Mouse (Mus musculus): ENCODE measurements around the gene Sesn3.
A peak's percentile ranks its signal among the peaks of the same experiment; 100 is the strongest.
"Not testable (repeated sequence)": the region's sequence is repeated elsewhere in the genome, so short reads cannot be mapped to it uniquely, and the experiment has no call there.

Sesn3 gene

DNA sequence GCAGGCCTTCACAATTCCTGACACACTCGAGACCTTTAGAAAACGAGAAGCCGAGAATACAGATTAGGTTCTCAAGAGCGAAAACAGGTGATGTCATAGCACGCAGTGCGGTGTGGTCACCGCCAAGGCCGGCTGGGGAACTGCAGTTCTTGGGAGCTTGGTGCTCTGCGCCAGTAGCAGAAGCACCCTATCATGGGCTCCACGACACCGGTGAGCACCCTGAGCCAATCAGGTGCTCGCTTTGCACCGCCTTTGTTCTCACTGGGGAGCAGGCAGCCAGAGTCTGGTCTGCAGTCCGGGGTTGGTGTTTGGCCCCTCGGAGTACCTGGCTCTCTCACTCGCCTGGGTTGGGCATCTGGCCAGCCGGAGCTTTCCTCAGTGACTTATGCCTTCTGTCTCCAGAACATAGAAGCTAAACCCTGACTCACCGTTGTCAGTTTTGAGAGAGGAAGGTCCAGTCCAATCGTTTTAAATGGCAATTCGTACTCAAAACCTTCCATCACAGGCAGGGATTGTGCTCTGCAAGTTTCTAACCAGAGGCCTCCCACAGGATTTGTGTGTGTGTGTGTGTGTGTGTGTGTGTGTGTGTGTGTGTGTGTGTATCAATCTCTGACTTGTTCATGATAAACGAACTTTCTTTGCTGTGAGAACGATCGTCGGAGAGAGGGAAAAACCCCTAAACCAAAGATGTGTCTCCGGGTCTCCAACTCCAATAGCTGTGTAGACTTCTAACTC is at the start of gene Sesn3:
Sesn3 (plus strand) TSS at position 82 of the 735 bp plus-strand sequence.
- peak; percentile 72 for DNase-seq (ENCODE audit: low spot score)

DNA sequence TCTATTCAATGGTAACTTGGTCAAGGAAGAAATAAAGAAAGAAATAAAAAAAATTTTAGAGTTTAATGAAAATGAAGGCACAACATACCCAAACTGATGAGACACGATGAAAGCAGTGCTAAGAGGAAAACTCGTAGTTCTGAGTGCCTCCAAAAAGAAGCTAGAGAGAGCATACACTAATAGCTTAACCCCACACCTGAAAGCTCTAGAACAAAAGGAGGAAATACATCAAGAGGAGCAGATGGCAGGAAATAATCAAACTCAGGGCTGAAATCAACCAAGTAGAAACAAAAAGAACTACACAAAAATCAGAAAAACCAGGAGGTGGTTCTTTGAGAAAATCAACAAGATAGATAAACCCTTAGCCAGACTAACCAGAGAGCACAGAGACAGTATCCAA is 47.8 kb upstream of the Sesn3 start:
- DNase-seq (ENCODE audit: low spot score): not testable (repeated sequence)

DNA sequence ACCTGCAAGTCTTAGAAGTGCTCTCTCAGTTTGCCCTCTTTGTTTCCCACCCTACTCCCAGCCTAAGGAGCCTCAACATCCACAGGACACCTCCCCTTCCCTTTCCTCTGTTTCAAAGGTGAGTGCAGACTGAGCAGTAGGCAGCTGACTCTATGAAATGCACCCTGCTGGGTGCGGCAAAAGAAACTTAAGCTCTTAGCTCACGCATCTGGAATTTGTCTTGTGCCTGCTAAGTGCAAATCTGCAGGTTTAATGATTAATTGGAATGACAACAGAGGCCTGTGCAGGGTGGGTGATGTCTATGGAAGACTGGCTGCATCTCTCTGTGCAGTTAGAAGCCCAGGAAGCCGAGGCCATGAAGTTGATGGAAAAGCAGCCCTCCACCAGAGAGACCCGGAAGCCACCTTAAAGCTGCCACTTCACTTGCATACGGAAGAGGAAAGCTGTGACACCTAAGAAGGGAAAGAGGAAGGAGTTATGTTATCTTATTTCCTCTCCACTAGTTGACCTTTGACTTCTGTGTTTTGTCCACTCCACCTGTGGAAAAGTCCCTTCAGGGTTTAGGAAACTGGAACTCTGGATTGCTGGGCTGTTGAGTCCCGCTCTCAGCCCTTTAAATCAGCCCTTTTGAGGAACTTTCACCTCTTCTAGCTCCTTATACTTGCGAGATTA is 41.0 kb upstream of the Sesn3 start:
- DNase-seq (ENCODE audit: low spot score): no peak

DNA sequence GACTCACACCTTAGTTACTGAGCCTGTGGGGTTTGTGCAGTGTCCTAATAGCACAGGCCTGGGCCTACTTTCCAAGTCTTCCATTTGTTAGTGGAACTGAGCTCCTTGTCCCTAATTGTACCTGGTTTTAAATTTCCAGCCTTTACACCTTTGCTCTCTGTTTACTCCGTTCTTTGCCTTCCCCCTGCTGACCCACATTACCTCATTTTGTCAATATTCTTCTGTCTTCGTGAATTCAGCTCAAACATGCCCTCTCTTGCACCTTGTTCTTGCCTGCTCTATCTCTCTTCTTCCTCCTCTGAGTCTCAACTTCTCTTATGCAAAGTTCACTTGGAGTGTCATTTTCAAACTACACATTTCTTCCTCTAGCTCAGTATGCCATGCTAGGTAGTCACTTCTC is 39.6 kb upstream of the Sesn3 start:
- no peak for DNase-seq (ENCODE audit: low spot score)

DNA sequence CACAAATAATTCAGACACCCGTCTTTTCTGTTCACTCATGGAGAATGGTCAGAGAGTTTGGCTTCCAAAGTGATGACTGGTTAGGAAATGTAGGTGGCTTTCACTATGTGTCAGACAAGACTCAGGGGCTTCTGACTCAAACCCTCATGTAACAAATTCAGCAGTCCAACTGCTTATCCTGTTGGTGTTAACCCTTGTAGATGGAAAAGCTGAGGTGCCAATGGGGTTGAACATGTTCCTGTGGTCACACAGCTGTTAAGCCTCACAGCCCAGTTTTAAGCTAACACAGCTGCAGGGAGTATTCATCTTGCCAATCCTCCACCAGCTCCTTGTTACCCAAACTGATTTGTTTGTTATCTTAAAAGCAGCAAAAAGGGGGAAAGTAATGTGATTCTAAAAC is 33.9 kb upstream of the Sesn3 start:
- DNase-seq (ENCODE audit: low spot score): not testable (repeated sequence)

DNA sequence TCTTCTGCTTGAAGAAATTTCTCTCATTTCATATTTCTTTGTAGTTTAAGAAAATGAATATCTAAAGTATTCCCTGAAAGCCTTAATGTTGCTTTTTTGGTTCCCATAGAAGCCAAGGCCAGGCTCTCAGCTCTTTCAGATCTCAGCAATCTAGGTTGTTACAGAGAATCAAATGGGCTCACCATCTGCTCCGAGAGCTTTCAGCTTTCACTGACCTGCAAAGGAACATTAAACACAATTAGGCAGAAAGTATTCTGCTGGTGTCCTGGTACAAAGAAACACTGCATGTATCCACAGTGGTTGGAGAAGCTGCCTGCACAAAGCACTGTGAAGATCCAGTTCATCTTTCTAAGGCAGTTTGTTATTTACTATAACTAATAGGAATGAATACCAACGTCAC is 32.6 kb upstream of the Sesn3 start:
- no peak for DNase-seq (ENCODE audit: low spot score)

DNA sequence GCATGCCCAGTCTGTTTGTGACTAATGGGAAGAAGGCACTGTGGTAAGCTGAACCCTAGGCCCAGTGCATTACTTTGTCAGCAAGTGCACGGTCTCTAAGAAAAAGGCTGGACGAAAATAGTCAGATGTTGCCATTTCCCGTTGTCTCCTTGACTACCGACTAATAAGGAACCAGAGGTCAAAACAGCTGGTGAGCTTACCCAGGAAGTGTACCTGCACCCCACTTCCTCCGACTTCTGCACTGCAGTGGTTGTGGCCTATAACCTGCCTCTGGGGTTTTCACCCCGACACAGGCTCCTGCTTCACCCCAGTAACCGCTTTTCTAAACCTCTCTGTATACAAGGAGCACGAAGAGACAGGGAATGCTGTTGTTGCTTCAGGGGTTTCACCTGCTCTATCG is 30.3 kb upstream of the Sesn3 start:
- DNase-seq (ENCODE audit: low spot score): no peak

DNA sequence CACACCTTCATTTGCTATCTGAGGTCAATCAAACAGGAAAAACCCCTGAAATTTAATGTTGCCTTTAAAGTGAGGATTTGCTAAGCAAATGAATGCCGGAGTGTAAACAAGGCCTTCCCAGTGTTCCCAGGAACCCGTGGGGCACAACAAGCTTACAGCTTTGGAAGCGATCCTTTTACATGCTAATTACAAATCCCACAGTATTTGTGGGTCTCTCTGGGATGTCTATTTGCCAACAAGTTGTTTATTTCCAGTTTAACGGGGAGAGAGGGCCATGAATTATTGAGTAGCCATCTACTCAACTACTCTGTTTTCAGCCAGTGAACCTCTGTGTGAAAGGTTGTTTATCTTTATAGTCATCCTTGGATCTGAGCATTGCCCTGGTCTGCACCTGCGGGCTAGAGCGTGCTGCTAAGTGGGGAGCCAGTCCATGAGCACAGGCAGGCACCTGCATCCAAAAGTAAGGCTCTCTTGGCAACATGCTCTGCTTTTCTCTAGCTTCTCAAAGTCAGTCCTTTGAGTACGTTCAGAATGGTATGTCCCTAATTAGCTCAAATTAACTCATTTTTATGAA is 29.8 kb upstream of the Sesn3 start:
- no peak for DNase-seq (ENCODE audit: low spot score)

DNA sequence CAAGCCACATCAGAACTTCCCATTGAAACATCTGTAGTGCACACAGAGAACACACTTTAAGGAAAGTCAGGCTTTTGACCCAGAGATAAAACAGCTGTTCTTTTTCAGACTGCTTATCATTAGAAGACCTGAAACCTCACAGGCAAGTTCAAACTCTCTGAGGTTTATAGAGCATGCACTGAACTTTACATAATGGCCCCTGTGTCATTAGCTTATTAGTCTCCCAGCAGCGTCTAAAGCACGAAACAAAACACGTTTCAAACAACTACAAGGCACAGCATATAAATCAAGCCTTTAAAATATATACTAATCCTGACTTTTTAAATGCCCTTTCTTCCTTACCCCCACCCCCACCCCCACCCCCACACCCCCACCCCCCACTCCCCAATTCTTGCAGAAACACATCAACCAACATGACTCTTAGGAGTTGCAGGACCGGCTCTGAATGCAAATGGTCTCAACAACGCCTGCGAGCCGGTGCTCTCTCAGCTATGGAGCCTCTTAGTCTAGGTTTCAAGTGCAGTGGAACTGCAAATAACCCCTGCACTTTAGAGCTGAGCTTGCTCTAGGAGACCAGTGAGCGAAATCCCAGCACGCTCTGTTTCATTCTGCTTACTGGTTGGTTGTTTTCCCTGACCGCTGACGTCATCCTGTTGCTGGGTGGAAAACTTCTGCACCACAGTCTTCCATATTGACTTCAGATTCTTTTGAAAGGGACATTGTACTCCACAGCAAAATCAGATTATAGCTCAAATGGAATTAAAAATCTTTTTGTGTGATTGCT is 28.7 kb upstream of the Sesn3 start:
- no peak for DNase-seq (ENCODE audit: low spot score)

DNA sequence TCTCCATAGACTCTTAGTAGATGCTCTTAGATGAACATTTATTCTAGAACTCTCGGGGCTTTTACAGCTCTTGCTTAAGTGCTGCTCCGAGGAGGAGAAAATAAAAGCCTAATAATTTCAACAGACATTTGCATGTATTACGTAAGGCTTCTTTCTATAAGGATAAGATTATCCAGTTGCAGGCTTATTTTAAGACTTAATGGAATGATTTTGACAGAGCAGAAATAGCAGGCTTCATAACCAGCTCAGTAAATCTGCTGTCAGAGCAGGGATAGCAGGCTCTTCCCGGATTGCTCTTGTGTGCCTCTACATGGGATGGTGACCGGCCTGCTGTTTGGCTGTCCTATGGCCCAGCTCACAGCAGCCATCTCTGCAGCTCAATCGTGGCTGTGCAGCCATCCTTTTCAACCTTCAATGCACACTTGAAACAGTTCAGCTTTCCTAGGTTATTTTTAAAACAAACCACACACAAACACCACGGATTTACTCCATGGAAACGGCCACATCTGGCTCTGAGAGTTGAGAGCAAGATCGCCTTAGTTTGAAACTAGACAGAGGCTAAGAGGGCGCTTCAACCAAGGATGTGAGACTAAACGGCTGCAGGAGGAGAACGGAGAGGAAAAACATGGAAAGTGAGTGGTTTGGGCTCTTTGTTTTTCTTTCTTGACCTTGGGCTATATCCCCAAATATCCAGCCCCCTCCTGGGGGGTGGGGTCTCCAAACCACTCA is 27.2 kb upstream of the Sesn3 start:
- no peak for DNase-seq (ENCODE audit: low spot score)

DNA sequence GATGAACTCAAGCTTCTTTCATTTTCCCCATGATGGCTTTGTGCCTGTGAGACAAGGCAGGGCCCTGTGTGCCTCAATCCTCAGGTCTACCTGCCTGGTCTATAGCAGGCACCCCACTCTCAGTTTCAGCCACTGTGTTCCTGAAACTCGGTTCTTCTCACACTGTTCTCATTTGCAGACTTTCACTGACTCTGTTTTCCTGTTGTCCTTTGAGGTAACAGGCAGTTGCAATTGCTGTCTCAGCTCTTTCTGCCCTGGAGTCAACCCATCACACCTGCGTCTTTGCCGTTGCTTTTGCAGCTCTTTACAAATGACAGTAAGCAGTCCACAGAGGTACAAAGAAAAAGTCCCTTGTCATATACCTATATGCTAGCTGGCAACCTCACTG is 26.7 kb upstream of the Sesn3 start:
- no peak for DNase-seq (ENCODE audit: low spot score)

DNA sequence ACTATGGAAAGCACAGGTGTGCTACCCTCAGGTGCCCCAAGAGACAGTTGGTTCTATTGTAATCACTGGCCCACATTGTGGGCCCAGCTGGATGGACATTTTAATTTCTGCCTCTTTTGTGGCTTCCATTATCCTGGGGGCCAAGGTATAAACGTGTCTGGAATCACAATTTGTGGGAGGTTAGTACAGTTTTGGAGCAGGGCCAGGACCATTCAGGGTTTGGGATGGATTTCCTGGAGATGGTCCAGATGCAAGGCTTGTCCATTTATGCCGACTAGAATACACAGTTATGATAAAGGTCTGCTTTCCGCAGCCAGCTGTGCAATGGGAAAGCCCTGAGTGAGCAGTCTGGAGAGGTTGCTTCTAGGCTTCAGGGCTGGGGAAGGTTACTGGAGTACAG is 13.7 kb upstream of the Sesn3 start:
- DNase-seq (ENCODE audit: low spot score): no peak

DNA sequence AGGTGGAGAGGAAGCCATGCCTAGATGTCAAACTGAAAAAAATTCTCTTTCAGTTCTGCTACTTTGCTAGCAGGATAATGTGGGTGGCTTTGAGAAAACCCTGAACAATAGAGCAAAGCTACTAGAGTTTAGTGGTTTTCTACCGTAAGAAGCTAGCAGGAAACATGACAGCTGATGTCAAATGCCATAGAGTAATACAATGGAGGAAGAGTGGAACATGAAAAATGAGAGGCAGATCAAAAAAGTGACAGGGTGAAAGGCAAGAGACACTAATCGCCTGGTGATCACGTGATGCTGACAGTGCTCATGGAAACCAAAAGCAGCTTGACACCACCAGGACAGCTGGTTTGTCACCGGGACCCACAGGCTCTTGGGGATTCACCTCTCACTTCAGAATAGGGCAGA is 12.3 kb upstream of the Sesn3 start:
- DNase-seq (ENCODE audit: low spot score): no peak

DNA sequence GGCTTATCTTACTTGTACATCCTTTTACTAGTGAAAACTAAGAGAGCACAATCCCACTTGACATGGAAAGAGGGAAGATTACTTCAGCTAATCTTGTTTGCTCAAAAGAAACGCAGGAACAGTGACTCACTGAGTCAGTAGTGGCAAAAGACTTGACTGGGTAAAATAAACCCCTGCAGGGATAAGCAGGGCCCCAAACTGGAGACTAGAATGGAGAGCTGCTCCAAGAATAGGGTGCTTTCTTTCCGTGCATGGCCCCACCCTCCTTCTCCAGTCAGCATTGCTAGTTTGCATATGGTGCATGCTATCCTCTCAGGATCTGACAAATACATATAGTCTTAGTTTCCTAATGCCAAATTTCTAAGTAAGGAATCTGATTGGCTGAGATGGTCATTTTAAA is 8.4 kb upstream of the Sesn3 start:
- no peak for DNase-seq (ENCODE audit: low spot score)

DNA sequence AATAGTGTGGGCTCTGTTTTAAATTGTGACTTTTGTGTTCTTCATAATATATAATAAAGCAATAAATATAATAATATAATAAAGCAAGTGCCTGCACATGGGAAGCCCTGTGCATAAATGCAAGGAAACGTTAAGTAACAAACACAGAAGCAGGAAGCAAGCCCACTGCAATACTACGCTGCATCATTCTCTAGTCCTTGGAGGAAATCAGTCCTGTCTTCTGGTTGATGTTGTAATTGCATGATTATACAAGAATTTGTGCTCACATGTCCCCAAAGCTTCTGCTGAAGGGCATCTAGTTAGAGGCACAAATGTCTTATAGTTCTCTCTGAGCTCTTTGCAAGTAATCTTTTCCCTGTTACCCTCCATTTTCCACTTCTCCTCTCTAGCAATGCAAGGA is 6.3 kb upstream of the Sesn3 start:
- DNase-seq (ENCODE audit: low spot score): no peak

DNA sequence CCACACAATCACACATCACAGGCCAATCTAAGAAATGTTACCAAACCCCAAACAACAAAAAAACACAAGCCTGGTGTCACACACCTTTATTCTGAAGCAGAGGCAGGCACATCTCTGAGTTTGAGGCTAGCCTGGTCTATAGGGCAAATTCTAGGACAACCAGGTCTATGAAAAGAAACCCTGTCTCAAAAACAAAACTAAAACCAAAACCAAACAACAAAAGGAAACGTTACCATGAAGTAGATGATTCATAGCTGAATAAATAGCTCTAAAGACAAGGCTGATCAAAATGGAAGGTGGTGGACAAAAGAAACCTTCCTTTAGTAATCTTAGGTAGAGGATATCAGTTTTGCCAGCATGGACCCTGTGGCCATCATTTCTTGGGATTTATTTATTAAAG is 1.9 kb upstream of the Sesn3 start:
- no peak for DNase-seq (ENCODE audit: low spot score)

DNA sequence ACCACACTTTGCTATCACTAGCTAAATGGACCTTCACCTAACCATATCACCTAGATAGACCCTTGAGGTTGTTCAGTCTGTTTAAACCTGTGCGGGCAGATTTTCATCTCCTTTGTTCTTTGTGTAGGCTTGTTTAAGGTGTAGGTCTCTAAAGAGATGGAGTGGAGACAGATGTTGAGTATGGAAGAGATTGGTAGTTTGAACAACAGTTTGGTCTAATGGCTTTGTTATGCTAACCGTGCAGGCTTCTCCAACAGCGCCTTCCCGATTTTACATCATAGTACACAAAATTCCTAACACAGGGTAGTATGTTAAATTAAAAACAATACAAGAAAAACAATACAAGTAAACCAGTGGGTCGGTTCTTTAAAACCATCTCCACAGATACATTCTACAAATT is 281 bp upstream of the Sesn3 start:
- no peak for DNase-seq (ENCODE audit: low spot score)

DNA sequence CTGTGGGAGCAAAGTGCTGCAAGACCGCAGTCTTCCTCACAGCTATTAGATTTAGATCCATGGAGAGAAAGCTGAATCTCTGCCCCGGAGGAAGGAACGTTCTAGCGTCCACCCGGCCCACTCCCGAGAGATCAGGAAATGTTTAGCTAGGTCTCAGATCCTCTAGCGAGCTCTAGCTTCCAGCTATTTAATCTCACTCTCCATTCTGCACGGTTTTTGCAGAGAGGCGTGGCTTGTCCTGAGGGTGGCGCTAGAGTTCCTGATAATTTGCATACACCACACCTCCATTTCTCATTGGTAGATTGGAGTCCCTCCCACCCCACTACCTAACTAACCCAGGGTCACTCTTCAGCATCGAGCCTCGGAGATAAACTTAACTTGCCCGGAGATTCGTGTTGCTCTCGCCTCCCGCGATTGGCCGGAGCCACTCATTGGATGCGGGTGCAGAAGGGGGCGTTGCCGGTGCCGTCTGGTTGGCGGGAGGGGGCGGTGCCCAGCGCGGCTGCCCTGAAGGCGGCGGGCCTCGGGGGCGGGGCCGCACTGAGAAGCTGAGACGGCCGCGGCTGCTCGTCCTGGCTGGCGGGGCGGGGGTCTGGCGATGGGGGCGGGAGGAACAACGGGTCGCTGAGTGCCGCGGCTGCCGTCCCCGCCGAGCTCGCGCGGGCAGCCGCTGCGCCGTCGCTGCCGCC is 1.1 kb downstream of the Sesn3 start:
- DNase-seq (ENCODE audit: low spot score): peak; percentile 99

DNA sequence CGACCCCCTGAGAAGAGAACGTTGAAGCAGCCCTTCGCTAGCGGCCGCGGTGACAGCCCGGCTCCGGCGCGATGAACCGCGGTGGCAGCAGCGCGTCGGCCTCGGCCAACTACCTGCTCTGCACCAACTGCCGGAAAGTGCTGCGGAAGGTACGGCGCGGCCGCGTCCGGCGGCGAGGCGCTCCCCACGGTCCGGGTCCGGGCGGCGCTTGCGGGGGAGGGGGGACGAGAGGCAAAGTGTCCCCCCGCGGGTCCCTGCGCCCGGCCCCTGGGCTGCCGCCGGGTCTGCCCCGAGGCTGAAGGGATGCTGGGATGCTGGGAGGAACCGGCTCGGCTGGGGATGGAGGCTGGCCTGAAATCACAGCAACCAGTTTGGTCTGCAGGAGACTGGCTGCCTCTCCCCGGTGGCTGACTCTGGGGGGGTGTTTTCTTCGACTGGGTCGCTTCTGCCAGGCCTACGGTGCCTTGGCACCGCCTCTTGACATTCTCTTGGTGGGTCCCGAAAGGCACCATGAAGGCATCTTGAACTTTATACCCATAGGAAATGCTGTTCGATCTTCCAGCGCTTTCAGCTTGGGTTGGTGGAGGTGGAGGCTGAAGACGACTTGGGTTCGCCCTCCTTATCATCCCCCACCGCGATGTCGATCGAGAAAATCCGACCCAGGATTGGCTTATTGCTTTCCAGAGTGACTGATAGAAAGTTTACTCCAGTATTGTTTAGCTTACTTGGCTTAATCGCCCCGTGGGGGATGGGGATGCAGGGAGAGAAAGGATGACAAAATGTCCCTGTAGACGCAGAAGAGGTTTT is 1.8 kb downstream of the Sesn3 start:
- DNase-seq (ENCODE audit: low spot score): peak; percentile 43

DNA sequence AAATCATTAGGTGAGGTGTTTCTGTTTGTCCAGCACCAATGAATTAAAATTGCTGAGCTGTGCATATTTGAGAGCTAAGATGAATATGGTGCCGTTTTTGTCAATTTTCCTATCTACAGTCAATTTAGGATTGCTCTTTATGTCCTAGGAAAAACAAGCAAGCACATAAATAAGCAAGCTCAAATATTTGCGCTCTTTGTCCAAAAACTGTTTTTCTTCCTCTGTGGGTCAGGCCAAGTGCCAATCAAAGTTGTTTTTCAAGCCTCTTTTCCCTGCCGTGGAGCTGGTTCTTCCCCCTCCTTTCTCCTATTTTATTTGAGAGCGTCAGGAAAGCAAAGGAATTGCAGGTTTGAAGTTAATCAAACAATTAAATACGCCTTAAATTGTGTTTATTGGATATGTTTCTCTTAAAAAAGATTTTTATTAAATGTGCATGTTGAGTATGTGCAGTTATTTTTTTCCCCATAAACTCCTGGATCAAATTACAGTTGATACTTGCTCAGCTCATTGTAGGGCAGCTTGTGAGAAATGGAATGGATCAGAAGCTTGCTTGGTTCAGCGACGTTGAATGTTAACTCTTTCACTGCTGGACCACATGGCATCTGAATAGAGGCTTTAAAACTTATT is 2.6 kb downstream of the Sesn3 start:
- DNase-seq (ENCODE audit: low spot score): no peak
